Mouse (Mus musculus) heart, postnatal 25 days (tissue): ENCODE results near the gene Gpr27. TPM values are rescaled to one million over a fixed set of nuclear protein-coding genes. Genes with fewer than 3 reads are reported as not detected.

Experiments used
- DNase-seq: peaks from one replicate; pipeline ENCODE4 v3.0.0; 2022; ENCODE audit warnings: low spot score
- intact Hi-C: fragments of 180-260 bp; cut with DNase I; formaldehyde crosslinking; loops from one replicate; pipeline ENCODE4 v1.15.1; 2025
- total RNA-seq, 2 experiments: library from RNA; stranded (reverse); gene quantifications; 2 replicates each; pipeline ENCODE4 v1.2.3; 2021

Gpr27 gene
- total RNA-seq, 2 experiments from 2014 or later: 3.9 to 4.4 TPM

DNA sequence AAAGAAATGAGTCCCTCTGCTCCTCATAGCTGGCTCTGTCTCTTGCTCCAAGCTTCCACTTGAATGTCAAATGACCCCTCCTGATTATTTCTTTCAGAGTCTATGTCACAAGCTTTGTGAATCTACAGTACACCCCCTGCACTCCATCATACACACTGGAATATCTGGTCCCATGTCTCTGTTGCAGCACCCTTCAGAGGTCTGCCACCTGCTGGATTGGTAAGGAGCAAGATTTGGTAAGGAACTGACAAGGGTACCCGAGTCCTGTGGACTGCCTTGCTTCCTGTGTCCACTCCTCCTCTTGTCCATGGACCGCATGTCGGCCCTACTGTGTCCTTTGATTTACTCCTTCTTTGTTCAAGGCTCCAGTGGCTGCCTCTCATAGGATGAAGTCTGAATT, 20.7 kb upstream of the Gpr27 start:
- intact Hi-C loops: loop anchor here (5.0 kb wide), 1 partner anchor 481 kb away; no protein-coding TSS in a partner anchor
- DNase-seq: no peak

DNA sequence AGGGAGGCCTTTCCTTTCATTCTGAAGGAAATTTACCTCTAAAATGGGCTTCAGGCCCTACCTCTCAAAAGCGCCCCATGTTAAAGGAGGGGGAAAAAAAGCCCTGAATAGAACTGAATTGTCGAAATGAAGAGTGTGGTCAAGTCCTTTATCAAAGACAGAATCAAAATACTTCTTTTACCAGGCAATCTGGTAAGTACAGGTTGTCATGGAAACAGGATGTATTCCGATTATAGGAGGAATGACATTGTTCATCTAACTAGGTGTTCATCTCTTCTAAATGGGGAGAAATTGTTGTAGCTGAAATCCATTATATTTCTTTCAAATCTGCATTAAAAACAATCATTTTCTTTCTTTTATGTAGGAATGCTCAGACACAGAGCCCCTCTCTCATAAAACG, 18.0 kb upstream of the Gpr27 start:
- DNase-seq: no peak
- intact Hi-C loops: loop anchor here (5.0 kb wide), 1 partner anchor 478 kb away; no protein-coding TSS in a partner anchor

DNA sequence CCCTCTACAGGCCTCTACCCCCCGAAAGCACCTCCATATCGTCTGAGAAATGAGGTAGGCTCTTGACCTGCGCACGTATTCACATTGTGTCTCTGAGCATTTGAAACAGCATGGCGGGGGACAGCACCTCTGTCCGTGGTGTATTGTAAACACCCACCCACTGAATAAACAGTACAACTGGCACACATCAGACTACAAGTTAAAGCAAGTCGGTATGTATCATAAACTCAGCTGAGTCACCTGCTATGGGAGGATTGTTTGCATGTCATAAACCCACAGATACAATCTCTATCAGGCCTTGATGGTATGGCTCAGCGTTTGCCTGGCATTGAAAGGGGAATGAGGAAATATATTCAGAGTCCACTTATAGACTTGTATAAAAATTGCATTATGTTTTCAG, 15.2 kb upstream of the Gpr27 start:
- DNase-seq: no peak

DNA sequence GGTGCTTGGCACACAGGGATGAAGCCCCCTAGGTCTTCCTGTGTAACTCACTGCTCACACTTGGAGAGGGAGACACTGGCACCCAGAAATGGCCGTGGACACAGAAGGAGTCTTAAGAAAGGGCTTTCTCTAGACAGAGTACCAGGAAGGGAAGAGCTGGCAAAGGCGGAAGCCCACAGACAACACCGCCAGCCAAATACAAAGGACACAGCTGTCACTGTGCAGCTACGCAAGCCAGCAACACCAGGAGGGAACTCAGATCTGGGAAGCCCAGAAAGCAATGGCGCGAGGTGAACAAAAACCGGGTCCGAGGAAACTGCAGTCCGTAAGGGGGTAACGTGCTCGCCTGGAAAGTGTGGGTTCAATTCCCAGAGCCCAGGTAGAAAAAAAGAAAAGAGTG, 14.4 kb upstream of the Gpr27 start:
- DNase-seq: no peak
- intact Hi-C loops: no loop called here

More for the DNA sequence above, 15.2 kb upstream of the Gpr27 start:
- intact Hi-C loops: no loop called here

DNA sequence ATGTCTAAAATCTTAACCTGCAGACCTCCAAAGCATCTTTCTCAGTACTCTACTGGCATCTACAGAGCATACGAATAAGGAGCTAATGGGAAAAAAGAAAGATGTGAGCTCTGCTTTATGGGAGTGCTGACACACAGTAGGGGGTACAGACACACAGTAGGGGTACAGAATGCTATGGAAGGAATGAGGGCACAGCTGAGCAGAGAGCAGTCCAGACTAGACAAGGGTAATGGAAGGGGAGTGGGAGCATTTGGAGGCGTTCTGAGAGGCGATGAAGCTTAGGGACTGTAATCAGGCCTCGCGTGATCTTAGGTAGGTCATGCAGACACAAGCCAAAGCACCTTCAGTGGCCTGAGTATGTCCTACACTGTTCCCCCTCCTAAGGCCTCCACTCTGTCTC, 8.5 kb upstream of the Gpr27 start:
- DNase-seq: no peak
- intact Hi-C loops: no loop called here

DNA sequence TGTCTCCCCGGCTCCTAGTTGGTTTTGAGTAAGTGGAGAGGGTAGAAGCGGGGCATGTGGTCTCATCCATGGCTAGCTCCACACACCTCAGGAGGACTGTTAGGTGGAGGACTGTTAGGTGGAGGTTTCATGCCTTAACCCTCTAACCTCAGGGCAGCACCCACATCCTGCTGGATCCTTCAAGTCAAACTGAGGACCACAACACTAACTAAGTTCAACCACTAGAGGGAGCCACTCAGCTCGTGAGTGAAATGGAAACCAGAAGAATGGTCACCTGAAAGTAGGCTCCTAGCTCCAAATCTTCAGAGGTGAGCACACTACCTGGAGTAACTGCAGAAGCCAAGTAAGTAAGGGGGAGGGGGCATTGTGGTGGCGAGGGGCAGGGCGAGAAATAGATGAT, 7.6 kb upstream of the Gpr27 start:
- intact Hi-C loops: no loop called here
- no peak for DNase-seq

DNA sequence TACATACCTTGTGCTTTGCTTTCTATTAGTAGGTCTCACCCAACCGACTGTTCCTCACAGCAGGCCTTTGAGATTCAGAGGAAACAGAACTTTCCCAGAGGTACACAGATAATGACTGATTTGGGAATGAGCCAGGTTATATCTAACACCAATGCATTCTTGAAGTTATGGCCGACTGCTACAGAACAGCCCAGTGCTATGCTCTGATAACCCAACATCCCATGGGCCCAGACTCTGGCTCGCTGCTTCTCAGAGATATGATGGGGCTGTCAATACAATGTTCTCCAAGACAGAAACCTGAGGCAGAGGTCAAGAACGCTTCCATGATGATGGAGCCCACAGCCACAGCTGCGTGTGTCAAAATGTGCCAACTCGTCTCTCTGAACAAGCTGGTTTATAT, 4.0 kb upstream of the Gpr27 start:
- intact Hi-C loops: no loop called here
- no peak for DNase-seq

DNA sequence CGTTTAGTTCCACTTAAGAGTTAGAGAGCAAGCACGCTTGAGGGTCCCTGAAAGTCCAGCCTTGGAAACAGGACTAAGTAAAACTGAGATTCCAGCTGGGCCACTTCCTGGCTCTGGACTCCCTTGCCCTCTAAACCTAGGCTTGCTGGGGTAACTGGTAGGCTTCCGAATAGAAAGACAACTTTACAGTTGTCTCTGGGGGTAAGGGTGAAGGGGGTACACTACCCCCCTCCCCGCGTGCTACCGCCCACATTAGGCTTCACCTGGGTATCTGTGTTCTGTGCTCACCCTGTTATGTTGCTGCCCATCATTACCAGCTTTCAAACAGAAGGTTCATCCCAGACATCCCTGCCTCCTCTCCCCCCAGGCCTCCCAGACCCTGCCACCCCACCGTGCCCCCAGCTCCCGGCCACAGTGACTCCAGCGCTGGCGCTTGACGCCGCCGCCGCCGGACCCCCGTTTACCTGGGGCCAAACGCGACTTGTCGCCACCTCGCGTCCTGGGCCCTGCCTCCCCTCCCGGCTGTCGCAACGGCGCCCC, 743 bp upstream of the Gpr27 start:
- intact Hi-C loops: no loop called here
- DNase-seq: no peak

DNA sequence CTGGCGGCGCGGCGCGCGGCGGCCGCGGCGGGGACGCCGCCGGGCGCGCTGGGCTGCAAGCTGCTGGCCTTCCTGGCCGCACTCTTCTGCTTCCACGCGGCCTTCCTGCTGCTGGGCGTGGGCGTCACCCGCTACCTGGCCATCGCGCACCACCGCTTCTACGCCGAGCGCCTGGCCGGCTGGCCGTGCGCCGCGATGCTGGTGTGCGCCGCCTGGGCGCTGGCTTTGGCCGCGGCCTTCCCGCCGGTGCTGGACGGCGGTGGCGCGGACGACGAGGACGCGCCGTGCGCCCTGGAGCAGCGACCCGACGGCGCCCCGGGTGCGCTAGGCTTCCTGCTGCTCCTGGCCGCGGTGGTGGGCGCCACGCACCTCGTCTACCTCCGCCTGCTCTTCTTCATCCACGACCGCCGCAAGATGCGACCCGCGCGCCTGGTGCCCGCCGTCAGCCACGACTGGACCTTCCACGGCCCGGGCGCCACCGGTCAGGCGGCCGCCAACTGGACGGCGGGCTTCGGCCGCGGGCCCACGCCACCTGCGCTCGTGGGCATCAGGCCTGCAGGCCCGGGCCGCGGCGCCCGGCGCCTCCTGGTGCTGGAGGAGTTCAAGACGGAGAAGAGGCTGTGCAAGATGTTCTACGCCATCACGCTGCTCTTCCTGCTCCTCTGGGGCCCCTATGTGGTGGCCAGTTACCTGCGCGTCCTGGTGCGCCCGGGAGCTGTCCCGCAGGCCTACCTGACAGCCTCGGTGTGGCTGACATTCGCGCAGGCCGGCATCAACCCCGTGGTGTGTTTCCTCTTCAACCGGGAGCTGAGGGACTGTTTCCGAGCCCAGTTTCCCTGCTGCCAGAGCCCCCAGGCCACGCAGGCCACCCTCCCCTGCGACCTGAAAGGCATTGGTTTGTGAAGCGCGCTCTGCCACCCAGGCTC, 700 bp downstream of the Gpr27 start:
- no peak for DNase-seq
- intact Hi-C loops: no loop called here

DNA sequence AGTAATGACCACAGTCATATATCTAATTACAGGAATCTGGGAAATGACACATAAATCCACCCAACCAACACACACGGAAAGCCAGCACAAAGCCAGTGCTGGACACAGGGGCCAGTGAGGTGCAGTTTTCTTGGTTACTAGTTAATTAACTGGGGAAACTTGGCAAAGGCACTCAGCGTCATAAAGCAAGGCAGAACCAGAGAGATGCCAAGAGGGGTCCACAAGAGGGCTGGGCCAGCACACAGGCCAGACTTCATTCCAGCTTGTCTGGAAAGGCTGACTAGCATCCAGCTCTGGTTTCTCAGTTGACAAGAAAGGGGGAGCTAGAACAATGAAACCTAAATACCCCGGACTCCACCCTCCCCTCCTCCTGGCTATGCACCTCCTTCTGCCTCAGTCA, 8.0 kb downstream of the Gpr27 start:
- intact Hi-C loops: no loop called here
- DNase-seq: no peak

DNA sequence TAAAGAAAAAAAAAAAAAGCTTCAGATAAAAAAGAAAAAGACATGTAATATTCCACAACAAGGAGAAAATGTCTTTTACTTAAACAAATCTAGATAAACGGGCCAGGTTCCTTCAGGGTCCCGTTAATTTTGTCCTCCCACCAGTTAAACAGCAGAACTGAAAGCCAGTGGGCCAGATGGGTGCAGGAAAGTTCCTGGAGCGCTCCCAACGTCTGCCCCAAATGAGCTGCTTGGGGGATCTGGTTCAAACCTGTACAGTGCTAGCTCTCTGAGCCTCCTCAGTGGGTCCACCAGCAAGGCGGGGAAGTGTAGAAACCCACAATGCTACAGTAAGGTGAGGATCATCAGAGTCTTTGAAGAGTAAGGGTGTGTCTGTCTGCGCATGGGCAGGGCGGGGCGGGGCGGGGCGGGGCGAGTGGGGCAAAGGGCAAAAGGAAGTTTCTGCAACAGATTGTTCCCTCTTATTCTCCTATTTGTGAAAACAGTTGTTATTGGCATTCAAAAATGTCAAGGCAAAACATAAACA, 19.2 kb downstream of the Gpr27 start:
- no peak for DNase-seq
- intact Hi-C loops: no loop called here

DNA sequence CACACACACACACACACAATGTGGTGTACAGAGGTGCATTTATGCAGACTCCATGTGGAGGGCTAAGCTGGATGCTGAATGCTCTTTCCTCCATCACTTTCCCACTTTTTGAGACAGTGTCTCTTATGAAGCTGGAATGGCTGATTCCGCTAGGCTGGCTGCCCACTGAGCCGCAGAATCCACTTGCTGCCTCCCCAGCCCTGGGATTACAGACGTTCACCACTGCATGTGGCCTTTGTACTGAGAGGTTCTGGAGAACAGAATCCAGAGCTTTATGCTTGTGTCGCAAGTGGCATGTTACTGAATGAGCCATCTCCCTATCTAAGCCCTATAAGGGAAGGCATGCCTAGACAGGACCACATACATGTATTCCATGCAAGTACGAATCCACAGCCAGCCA, 20.8 kb downstream of the Gpr27 start:
- DNase-seq: no peak
- intact Hi-C loops: no loop called here

DNA sequence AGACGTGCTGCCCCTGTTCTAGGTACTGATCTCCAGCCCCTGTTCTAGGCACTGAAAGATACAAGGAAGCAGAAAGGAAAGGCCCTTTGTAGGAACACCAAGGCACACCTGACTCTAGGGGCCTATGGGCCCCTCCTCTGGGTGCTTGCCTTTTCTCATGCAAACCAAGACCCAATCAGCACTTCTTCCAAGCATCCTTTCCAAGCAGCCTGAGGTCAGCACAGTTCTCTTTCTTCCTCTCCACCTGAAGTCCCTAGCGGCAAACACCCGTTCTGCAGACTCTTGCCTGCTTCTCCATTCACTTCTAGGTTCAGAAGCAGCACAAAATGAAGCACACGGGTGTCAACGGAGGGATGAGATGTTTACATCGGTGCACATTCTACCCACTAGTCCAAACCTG, 22.7 kb downstream of the Gpr27 start:
- intact Hi-C loops: no loop called here
- DNase-seq: no peak

DNA sequence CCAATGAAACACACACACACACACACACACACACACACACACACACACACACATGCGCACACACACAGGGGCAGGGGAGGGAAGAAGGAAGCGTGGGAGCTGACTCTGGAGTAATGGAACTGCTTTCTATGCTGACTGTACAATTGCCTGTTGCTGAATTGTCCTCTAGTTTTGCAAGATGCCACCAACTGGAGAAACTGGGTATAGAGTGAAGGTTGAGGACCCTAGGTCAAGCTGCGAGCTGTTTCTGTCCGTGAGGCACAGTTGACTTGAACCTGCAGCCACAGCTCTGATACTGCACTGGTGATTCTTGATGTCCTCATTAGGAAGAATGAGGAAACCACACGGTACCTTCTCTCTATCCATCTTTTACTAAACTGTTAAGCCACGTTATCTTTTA, 23.4 kb downstream of the Gpr27 start:
- DNase-seq: no peak
- intact Hi-C loops: no loop called here

DNA sequence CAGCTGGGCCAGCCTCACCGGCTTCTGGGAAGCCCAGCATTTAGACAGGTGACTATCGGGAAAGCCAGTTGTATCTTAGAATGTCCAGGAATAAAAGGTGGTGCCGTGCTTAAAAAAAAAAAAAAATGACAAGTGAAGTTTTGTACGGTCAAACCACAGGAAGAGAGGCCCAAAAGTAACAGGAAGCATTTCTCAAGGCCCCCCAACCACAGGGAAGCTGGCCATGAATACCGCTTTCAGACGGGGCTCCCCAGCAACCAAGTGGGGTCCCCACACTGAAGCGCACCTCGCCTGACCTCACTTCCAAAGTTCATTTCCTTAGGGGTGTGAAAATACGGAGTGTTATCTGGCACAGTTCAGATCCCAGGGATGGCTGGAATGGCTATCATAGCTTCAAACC, 28.6 kb downstream of the Gpr27 start:
- no peak for DNase-seq
- intact Hi-C loops: no loop called here

DNA sequence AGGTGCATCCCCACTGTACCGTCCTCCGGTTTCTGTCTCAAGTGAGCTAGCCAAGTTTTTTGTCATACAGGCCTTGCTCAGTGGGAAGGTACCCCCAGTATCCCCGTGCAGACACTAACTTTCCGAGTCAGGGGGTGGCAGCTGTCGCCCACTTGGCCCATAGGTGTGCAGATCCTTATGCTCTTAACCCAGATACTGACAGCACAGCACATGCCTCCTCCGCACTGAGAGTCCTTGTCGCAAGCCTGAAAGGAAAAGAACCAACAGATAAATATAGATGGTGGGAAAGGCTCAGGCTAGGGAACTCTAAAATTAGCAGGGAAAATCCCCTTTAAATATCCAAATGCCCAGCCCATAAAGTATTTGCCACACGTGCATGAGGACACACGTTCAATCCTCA, 29.9 kb downstream of the Gpr27 start:
- intact Hi-C loops: no loop called here
- DNase-seq: no peak

DNA sequence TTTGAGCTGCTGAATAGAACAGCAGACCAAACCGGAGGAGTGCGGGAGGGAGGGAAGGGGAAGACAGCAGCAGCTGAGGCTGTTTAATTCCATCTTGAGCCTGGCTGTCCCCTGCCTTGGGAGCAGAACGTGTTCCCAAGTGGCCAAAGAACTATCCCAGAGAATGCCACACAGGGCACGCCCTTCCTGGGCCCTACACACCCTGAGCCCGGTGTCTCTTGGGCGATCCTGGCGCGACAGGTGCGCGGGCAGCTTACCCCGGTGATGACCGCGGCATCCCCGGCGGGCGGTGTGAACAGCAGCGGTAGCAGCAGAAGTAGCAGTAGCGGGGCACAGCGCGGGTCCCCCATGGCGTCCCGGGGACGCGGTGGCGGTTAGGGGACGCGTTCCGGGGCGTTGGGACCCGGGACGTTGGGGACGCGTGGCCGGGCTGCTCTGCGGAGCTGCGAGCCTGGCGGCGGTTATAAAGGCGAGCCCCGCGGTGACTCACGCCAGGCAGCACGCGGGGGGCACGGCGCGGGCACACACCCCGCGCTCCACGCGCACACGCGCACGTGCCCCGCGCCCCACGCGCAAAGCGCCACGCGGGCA, 33.6 kb downstream of the Gpr27 start, which contains the start of gene Prok2:
Gene Prok2 (minus strand): TSS at position 422 of the 591 bp plus-strand sequence.
- DNase-seq: no peak
- intact Hi-C loops: no loop called here

DNA sequence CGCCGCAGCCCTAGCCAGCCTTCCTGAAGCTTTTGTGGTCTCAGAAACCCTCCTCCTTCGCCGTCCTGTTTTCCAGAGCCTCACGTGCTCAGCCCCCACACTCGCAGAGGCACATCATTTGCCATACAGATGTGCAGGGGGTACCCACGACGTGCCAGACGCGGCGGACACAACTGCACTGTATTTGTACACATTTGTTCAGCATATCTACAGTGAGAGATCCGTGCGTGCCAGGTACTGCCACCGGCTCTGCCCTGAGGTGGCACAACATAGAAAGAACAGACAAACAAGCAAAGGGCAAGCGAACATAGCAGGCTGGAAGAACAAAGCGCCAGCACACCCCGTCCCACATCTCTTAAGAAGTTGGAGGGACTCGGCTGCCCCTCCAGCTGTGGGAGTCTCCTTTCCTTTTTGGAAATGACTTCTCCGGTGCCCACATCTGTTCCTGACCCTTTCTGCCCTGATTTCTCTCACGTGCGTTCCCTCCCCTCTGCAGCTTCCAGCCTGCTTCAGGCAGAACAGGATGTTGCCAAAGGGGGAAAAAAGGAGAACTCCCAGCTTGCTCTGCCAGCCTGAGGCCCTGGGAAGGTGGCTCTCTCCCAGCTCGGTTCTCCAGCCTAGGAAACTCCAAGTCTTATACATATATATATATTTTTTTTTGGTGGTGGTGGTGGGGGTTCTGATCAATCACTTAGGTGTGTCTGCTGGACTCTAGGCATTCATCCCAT, 34.3 kb downstream of the Gpr27 start:
- intact Hi-C loops: no loop called here
- no peak for DNase-seq

DNA sequence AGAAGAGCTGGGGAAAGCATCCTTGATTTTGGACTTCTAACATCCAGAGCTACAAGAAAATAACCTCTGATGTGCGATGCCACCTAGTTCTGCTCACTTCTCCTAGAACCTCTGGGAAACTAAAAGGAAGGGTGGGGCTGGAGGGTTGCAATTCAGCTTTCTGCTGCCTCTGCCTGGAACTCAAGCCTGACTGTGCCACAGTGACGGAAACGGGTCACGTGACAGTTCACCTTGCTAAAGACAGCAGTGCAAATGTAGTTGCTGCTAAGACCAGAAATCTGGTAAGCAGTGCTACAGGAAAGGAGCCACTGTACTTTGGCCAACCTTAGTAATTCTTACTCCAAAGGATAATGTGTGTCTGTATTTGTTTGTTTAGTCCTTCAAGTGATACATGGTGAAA, 37.4 kb downstream of the Gpr27 start:
- intact Hi-C loops: no loop called here

DNA sequence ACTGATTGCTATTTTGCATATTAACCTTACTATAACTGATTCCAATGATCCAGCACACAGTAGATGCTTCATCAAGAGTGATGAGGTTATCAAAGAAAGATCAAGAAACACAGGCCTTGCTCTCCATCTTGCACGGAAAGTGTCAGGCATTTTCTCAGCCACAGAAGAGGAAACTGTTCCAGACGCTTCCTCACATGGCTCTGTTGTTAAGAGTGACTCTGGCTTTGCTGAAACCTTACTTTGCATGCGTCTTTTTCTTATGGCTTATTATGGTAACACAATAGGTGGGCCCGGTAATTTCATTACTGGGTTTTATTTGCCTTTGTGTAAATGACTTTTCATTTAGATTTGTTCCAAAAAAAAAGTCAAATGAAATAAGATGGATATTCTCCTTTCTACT, 39.4 kb downstream of the Gpr27 start:
- intact Hi-C loops: no loop called here
- no peak for DNase-seq

More for the DNA sequence above, 37.4 kb downstream of the Gpr27 start:
- no peak for DNase-seq
